Mouse (Mus musculus): ENCODE measurements around the gene Ip6k3.

Ip6k3 gene

GRCm38 (mm10) chr17:27121266-27121665 lies 46.3 kb downstream of the Ip6k3 start:
- peak in 1 of 2 experiments; percentile 27 for DNase-seq

- DNase-seq, result peak; percentile 29 to 40
These were observed 47.0 kb downstream of the Ip6k3 start for GRCm38 (mm10) chr17:27120561-27121024.

- DNase-seq, result no peak
These were observed 47.6 kb downstream of the Ip6k3 start for GRCm38 (mm10) chr17:27119954-27120353.

GRCm38 (mm10) chr17:27119540-27119895 lies 48.1 kb downstream of the Ip6k3 start:
- DNase-seq, result no peak

- DNase-seq, result no peak
These were observed 48.7 kb downstream of the Ip6k3 start for GRCm38 (mm10) chr17:27118676-27119539.

- DNase-seq, result no peak
These were observed 57.5 kb downstream of the Ip6k3 start for GRCm38 (mm10) chr17:27110072-27110471.

GRCm38 (mm10) chr17:27107936-27108335 lies 59.7 kb downstream of the Ip6k3 start:
- no peak for DNase-seq

GRCm38 (mm10) chr17:27106745-27107144 lies 60.9 kb downstream of the Ip6k3 start:
- DNase-seq, result peak in 1 of 2 experiments; percentile 32

- DNase-seq, result no peak
These were observed 61.7 kb downstream of the Ip6k3 start for GRCm38 (mm10) chr17:27105698-27106470.

GRCm38 (mm10) chr17:27101675-27102074 lies 65.9 kb downstream of the Ip6k3 start:
- no peak for DNase-seq

- DNase-seq, result no peak
These were observed 71.9 kb downstream of the Ip6k3 start for GRCm38 (mm10) chr17:27095690-27096089.
